In the genomic region with DNA sequence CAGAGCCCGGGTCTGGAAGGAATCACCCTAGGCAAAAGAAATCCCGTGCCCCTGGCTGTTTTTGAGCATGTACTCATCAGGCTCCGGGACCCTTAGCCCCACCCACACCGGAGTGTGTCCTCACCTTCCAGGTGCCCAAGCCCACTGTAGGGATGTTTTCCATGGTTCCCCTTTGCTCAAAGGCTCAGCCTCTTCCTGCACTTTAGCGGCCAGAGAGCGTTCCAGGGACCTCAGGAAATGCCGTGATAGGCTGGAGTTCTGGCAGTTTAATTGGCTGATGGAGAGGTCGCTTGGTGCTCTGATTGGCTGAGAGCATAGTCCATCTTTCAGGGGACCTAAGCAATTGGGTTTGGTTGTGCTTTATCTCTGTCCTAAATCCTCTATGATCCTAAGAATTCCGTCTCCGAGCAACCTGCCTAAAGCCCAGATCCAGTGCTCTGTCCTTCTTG, we compare ENCODE assay signal across 8 mouse cellular contexts. TPM values are rescaled to one million over a fixed set of nuclear protein-coding genes. Genes with fewer than 3 reads are reported as not detected.
DNase-seq lines count a peak whose midpoint lies in the region; ATAC-seq lines count a peak whose summit lies in the region.

A gene (minus strand): TSS at position 214 of the 449 bp plus-strand sequence.

- H3K9ac ChIP-seq in heart, embryonic 14.5 days (ENCODE audit: low read length) = peak within 1 kb of the TSS; percentile 82
- peak within 1 kb of the TSS; percentile 74 for H3K9ac ChIP-seq in liver, embryonic 13.5 days
- H3K9ac ChIP-seq in stomach, embryonic 16.5 days (ENCODE audit: low read length) = peak within 1 kb of the TSS; percentile 90

- peak; percentile 99 for ATAC-seq in CD4-positive, CD25-positive, alpha-beta regulatory T cell, adult 4 months
- ATAC-seq in heart, embryonic 14.5 days (ENCODE audit: insufficient number of reproducible peaks, insufficient read depth, low FRiP score, low read depth) = peak; percentile 100
- ATAC-seq in liver, embryonic 13.5 days (ENCODE audit: low read depth) = peak; percentile 100
- ATAC-seq in stomach, embryonic 16.5 days (ENCODE audit: insufficient read depth, low FRiP score) = peak; percentile 100

- no peaks in the 10 kb centered on the region for H3K9me3 ChIP-seq in heart, embryonic 14.5 days (ENCODE audit: control insufficient read depth, low read length)
- H3K9me3 ChIP-seq in liver, embryonic 13.5 days (replicated peaks) = no peaks in the 10 kb centered on the region
- no peaks in the 10 kb centered on the region for H3K9me3 ChIP-seq in stomach, embryonic 16.5 days (replicated peaks; ENCODE audit: control insufficient read depth, low read length)

- no peaks in the 10 kb centered on the region; the same call in 1 of the 2 replicates for H3K36me3 ChIP-seq in heart, embryonic 14.5 days (ENCODE audit: control insufficient read depth, insufficient read depth, low read length)
- H3K36me3 ChIP-seq in liver, embryonic 13.5 days = no peaks in the 10 kb centered on the region
- H3K36me3 ChIP-seq in stomach, embryonic 16.5 days (ENCODE audit: control insufficient read depth, insufficient read depth, low read length) = no peaks in the 10 kb centered on the region

- peak within 1 kb of the TSS; percentile 56 to 84 for H3K4me3 ChIP-seq in heart, embryonic 14.5 days (ENCODE audit: control insufficient read depth in 1 of 2, insufficient read depth in 1 of 2, low read depth in 1 of 2, low read length in 2 of 2)
- H3K4me3 ChIP-seq in liver, embryonic 13.5 days (replicated peaks) = peak within 1 kb of the TSS; percentile 71
- H3K4me3 ChIP-seq in stomach, embryonic 16.5 days (replicated peaks; ENCODE audit: low read length) = peak within 1 kb of the TSS; percentile 83

- peak within 1 kb of the TSS; percentile 67 for H3K4me2 ChIP-seq in heart, embryonic 14.5 days (ENCODE audit: low read length)
- peak within 1 kb of the TSS; percentile 64 for H3K4me2 ChIP-seq in liver, embryonic 13.5 days
- peak within 1 kb of the TSS; percentile 74 for H3K4me2 ChIP-seq in stomach, embryonic 16.5 days (ENCODE audit: low read depth, low read length)

- 3% methylated on average over 10 of the region's 10 CpGs for WGBS in heart, embryonic 14.5 days
- WGBS in liver, embryonic 13.5 days (ENCODE audit: insufficient replicate concordance) = 4% methylated on average over 10 of the region's 10 CpGs
- 2% methylated on average over 10 of the region's 10 CpGs for WGBS in stomach, embryonic 16.5 days

- H3K27me3 ChIP-seq in heart, embryonic 14.5 days (ENCODE audit: control insufficient read depth, insufficient read depth, low read length) = no peaks in the 10 kb centered on the region
- no peaks in the 10 kb centered on the region for H3K27me3 ChIP-seq in liver, embryonic 13.5 days
- H3K27me3 ChIP-seq in stomach, embryonic 16.5 days (ENCODE audit: control insufficient read depth, insufficient read depth, low read length) = no peaks in the 10 kb centered on the region

- peak; percentile 52 for DNase-seq in c-Kit-negative CD71-positive TER-119-positive erythroid progenitor cells, embryonic 14.5 days (ENCODE audit: low read depth, low spot score)
- peak; percentile 97 for DNase-seq in fibroblast of lung, adult 2 months (ENCODE audit: low read depth)
- peak; percentile 94 for DNase-seq in kidney, postnatal 14 days
- DNase-seq in liver, embryonic 13.5 days = peak; percentile 74
- DNase-seq in neural tube, embryonic 10.5 days (ENCODE audit: extremely low spot score, low spot score) = peak; percentile 78

- H3K27ac ChIP-seq in heart, embryonic 14.5 days (replicated peaks in 1 of 2; ENCODE audit: control insufficient read depth in 1 of 2, insufficient read depth in 1 of 2, low read depth in 2 of 2, low read length in 2 of 2) = peak within 1 kb of the TSS; percentile 64 to 66; a peak in 3 of 4 replicates
- H3K27ac ChIP-seq in liver, embryonic 13.5 days = no peak within 1 kb of the TSS
- H3K27ac ChIP-seq in stomach, embryonic 16.5 days (ENCODE audit: low read length) = peak within 1 kb of the TSS; percentile 76

- H3K4me1 ChIP-seq in heart, embryonic 14.5 days (ENCODE audit: control insufficient read depth in 2 of 2, insufficient read depth in 2 of 2, low read length in 2 of 2) = no peaks in the 10 kb centered on the region
- H3K4me1 ChIP-seq in liver, embryonic 13.5 days (replicated peaks) = no peaks in the 10 kb centered on the region
- H3K4me1 ChIP-seq in stomach, embryonic 16.5 days (ENCODE audit: control insufficient read depth, insufficient read depth, low read length) = no peaks in the 10 kb centered on the region

RNA-seq across cellular contexts. Expression of the gene that starts here (rescaled TPM):
- 10 to 100 TPM; 22.9 to 23.1 TPM for polyA plus RNA-seq in CD4-positive, CD25-positive, alpha-beta regulatory T cell, adult 4 months (2017; shearing (Covaris generic))
- 44.9 and 49.5 TPM in 2 replicates for polyA plus RNA-seq in heart, embryonic 14.5 days (2014; fragmentation: Nextera tagmentation; extraction: Ambion mirVana)
- 16.2 and 21.5 TPM in 2 replicates for polyA plus RNA-seq in liver, embryonic 13.5 days (2015; fragmentation: Nextera tagmentation; extraction: Ambion mirVana)
- 46.1 and 46.9 TPM in 2 replicates for polyA plus RNA-seq in stomach, embryonic 16.5 days (2015; fragmentation: Nextera tagmentation; extraction: Ambion mirVana)
